Mouse (Mus musculus): ENCODE results near the gene Hist1h2br. TPM values are rescaled to one million over a fixed set of nuclear protein-coding genes. Genes with fewer than 3 reads are reported as not detected.
"Not testable (repeated sequence)": the region's sequence is repeated elsewhere in the genome, so short reads cannot be mapped to it uniquely, and the experiment has no call there.

The Hist1h2br gene
- polyA plus RNA-seq, 1 experiment, result 74.1 TPM

GRCm38 (mm10) chr13:21855146-21855545 is 21.6 kb downstream of the Hist1h2br start:
- peak overlapping the region; percentile 91 for H3K4me3 ChIP-seq (replicated peaks)
- peaks cover 43% of the 10 kb centered on the region for H3K4me1 ChIP-seq
- H3K27me3 ChIP-seq (replicated peaks), result peaks cover 1% of the 10 kb centered on the region
- H3K36me3 ChIP-seq (replicated peaks; ENCODE audit: low read length), result no peaks in the 10 kb centered on the region
- no peaks in the 10 kb centered on the region for H3K9me3 ChIP-seq
- TF ChIP-seq FLI1 (IDR thresholded peaks at IDR 0.05; ENCODE audit: low read length) (no peak), GATA1 (IDR thresholded peaks at IDR 0.05; ENCODE audit: borderline replicate concordance, low read length) (no peak)

- H3K27me3 ChIP-seq (replicated peaks), result peaks cover 1% of the 10 kb centered on the region
- H3K9me3 ChIP-seq, result no peaks in the 10 kb centered on the region
- H3K4me3 ChIP-seq (replicated peaks), result peak overlapping the region; percentile 91
- H3K4me1 ChIP-seq, result peaks cover 40% of the 10 kb centered on the region
- no peaks in the 10 kb centered on the region for H3K36me3 ChIP-seq (replicated peaks; ENCODE audit: low read length)
- no peak for TF ChIP-seq GATA1 (IDR thresholded peaks at IDR 0.05; ENCODE audit: borderline replicate concordance, low read length)
- no peak for TF ChIP-seq FLI1 (IDR thresholded peaks at IDR 0.05; ENCODE audit: low read length)
These were observed 22.2 kb downstream of the Hist1h2br start for GRCm38 (mm10) chr13:21855698-21856162.

GRCm38 (mm10) chr13:21861608-21862007 is 28.1 kb downstream of the Hist1h2br start:
- peaks cover 9% of the 10 kb centered on the region for H3K27me3 ChIP-seq (replicated peaks)
- no peak overlapping the region for H3K4me3 ChIP-seq (replicated peaks)
- TF ChIP-seq GATA1 (IDR thresholded peaks at IDR 0.05; ENCODE audit: borderline replicate concordance, low read length) (no peak), FLI1 (IDR thresholded peaks at IDR 0.05; ENCODE audit: low read length) (no peak)
- no peaks in the 10 kb centered on the region for H3K9me3 ChIP-seq
- no peaks in the 10 kb centered on the region for H3K4me1 ChIP-seq
- H3K36me3 ChIP-seq (replicated peaks; ENCODE audit: low read length), result no peaks in the 10 kb centered on the region

- not testable (repeated sequence) for H3K4me3 ChIP-seq (replicated peaks); H3K36me3 ChIP-seq (replicated peaks; ENCODE audit: low read length); H3K9me3 ChIP-seq; H3K27me3 ChIP-seq (replicated peaks); H3K4me1 ChIP-seq
These were observed 32.0 kb downstream of the Hist1h2br start for GRCm38 (mm10) chr13:21865503-21865902.

GRCm38 (mm10) chr13:21880735-21881134 is 47.2 kb downstream of the Hist1h2br start:
- H3K36me3 ChIP-seq (replicated peaks; ENCODE audit: low read length), result no peaks in the 10 kb centered on the region
- H3K4me1 ChIP-seq, result peaks cover 15% of the 10 kb centered on the region
- no peak overlapping the region for H3K4me3 ChIP-seq (replicated peaks)
- no peaks in the 10 kb centered on the region for H3K9me3 ChIP-seq
- TF ChIP-seq FLI1 (IDR thresholded peaks at IDR 0.05; ENCODE audit: low read length), result no peak
- TF ChIP-seq GATA1 (IDR thresholded peaks at IDR 0.05; ENCODE audit: borderline replicate concordance, low read length), result no peak
- peaks cover 2% of the 10 kb centered on the region for H3K27me3 ChIP-seq (replicated peaks)

GRCm38 (mm10) chr13:21881878-21882669 is 48.5 kb downstream of the Hist1h2br start:
- no peaks in the 10 kb centered on the region for H3K36me3 ChIP-seq (replicated peaks; ENCODE audit: low read length)
- TF ChIP-seq FLI1 (IDR thresholded peaks at IDR 0.05; ENCODE audit: low read length), result no peak
- TF ChIP-seq GATA1 (IDR thresholded peaks at IDR 0.05; ENCODE audit: borderline replicate concordance, low read length), result no peak
- no peaks in the 10 kb centered on the region for H3K9me3 ChIP-seq
- H3K4me3 ChIP-seq (replicated peaks), result peak overlapping the region; percentile 90
- peaks cover 1% of the 10 kb centered on the region for H3K27me3 ChIP-seq (replicated peaks)
- H3K4me1 ChIP-seq, result peaks cover 15% of the 10 kb centered on the region

- Histone ChIP-seq H3K4me1 (peaks cover 15% of the 10 kb centered on the region), H3K9me3 (no peaks in the 10 kb centered on the region), H3K36me3 (replicated peaks; ENCODE audit: low read length) (no peaks in the 10 kb centered on the region), H3K27me3 (replicated peaks) (peaks cover 1% of the 10 kb centered on the region), H3K4me3 (replicated peaks) (peak overlapping the region; percentile 90)
- TF ChIP-seq GATA1 (IDR thresholded peaks at IDR 0.05; ENCODE audit: borderline replicate concordance, low read length) (no peak), FLI1 (IDR thresholded peaks at IDR 0.05; ENCODE audit: low read length) (no peak)
These were observed 49.3 kb downstream of the Hist1h2br start for GRCm38 (mm10) chr13:21882760-21883405.

- H3K4me1 ChIP-seq, result peaks cover 15% of the 10 kb centered on the region
- H3K36me3 ChIP-seq (replicated peaks; ENCODE audit: low read length), result no peaks in the 10 kb centered on the region
- no peaks in the 10 kb centered on the region for H3K9me3 ChIP-seq
- H3K4me3 ChIP-seq (replicated peaks), result peak overlapping the region; percentile 90
- H3K27me3 ChIP-seq (replicated peaks), result peaks cover 1% of the 10 kb centered on the region
- TF ChIP-seq GATA1 (IDR thresholded peaks at IDR 0.05; ENCODE audit: borderline replicate concordance, low read length), result no peak
- no peak for TF ChIP-seq FLI1 (IDR thresholded peaks at IDR 0.05; ENCODE audit: low read length)
These were observed 49.9 kb downstream of the Hist1h2br start for GRCm38 (mm10) chr13:21883407-21883806.

GRCm38 (mm10) chr13:21884586-21884985 is 51.0 kb downstream of the Hist1h2br start:
- no peaks in the 10 kb centered on the region for H3K9me3 ChIP-seq
- H3K4me3 ChIP-seq (replicated peaks), result no peak overlapping the region
- H3K36me3 ChIP-seq (replicated peaks; ENCODE audit: low read length), result no peaks in the 10 kb centered on the region
- TF ChIP-seq GATA1 (IDR thresholded peaks at IDR 0.05; ENCODE audit: borderline replicate concordance, low read length) (no peak), FLI1 (IDR thresholded peaks at IDR 0.05; ENCODE audit: low read length) (no peak)
- peaks cover 15% of the 10 kb centered on the region for H3K4me1 ChIP-seq
- H3K27me3 ChIP-seq (replicated peaks), result peaks cover 1% of the 10 kb centered on the region

Other genes starting within 250 kb of the Hist1h2br start
- not detected in 2 replicates for gene Olfr1362, start 219.7 kb upstream of the Hist1h2br start, polyA plus RNA-seq (2012; ENCODE audit: insufficient read depth, low replicate concordance)
- gene Olfr11, start 191.2 kb upstream of the Hist1h2br start, polyA plus RNA-seq (2012; ENCODE audit: insufficient read depth, low replicate concordance), result not detected in 2 replicates
- not detected in 2 replicates for gene Olfr1361, start 170.4 kb upstream of the Hist1h2br start, polyA plus RNA-seq (2012; ENCODE audit: insufficient read depth, low replicate concordance)
- gene Olfr1360, start 156.3 kb upstream of the Hist1h2br start, polyA plus RNA-seq (2012; ENCODE audit: insufficient read depth, low replicate concordance), result not detected in 2 replicates
- not detected in 2 replicates for gene Olfr1359, start 135.6 kb upstream of the Hist1h2br start, polyA plus RNA-seq (2012; ENCODE audit: insufficient read depth, low replicate concordance)
- 3.6 TPM in 1 of 2 replicates, not detected in the other for gene Hist1h2bl, start 117.6 kb upstream of the Hist1h2br start, polyA plus RNA-seq (2012; ENCODE audit: insufficient read depth, low replicate concordance)
- 46.8 and 88.4 TPM in 2 replicates for gene Hist1h2ai, start 117.3 kb upstream of the Hist1h2br start, polyA plus RNA-seq (2012; ENCODE audit: insufficient read depth, low replicate concordance)
- gene Hist1h3h, start 116.1 kb upstream of the Hist1h2br start, polyA plus RNA-seq (2012; ENCODE audit: insufficient read depth, low replicate concordance), result 72.9 and 147 TPM in 2 replicates
- gene Hist1h2bm, start 111.7 kb upstream of the Hist1h2br start, polyA plus RNA-seq (2012; ENCODE audit: insufficient read depth, low replicate concordance), result 7.3 TPM in 1 of 2 replicates, not detected in the other
- 5.0 and 5.5 TPM in 2 replicates for gene Hist1h4j, start 98.7 kb upstream of the Hist1h2br start, polyA plus RNA-seq (2012; ENCODE audit: insufficient read depth, low replicate concordance)
- 53.8 and 106 TPM in 2 replicates for gene Hist1h4k, start 83.2 kb upstream of the Hist1h2br start, polyA plus RNA-seq (2012; ENCODE audit: insufficient read depth, low replicate concordance)
- gene Hist1h2ak, start 79.9 kb upstream of the Hist1h2br start, polyA plus RNA-seq (2012; ENCODE audit: insufficient read depth, low replicate concordance), result 18.0 and 72.9 TPM in 2 replicates
- 7.1 TPM in 1 of 2 replicates, not detected in the other for gene Hist1h2bn, start 79.6 kb upstream of the Hist1h2br start, polyA plus RNA-seq (2012; ENCODE audit: insufficient read depth, low replicate concordance)
- 3.0 TPM in 1 of 2 replicates, not detected in the other for gene Hist1h1b, start 53.1 kb upstream of the Hist1h2br start, polyA plus RNA-seq (2012; ENCODE audit: insufficient read depth, low replicate concordance)
- 50.5 and 69.6 TPM in 2 replicates for gene Hist1h3i, start 50.4 kb upstream of the Hist1h2br start, polyA plus RNA-seq (2012; ENCODE audit: insufficient read depth, low replicate concordance)
- gene Hist1h2an, start 46.5 kb upstream of the Hist1h2br start, polyA plus RNA-seq (2012; ENCODE audit: insufficient read depth, low replicate concordance), result 22.2 and 79.5 TPM in 2 replicates
- gene Hist1h2bp, start 46.3 kb upstream of the Hist1h2br start, polyA plus RNA-seq (2012; ENCODE audit: insufficient read depth, low replicate concordance), result 4.6 and 20.3 TPM in 2 replicates
- 83.2 and 173 TPM in 2 replicates for gene Hist1h2bq, start 23.5 kb upstream of the Hist1h2br start, polyA plus RNA-seq (2012; ENCODE audit: insufficient read depth, low replicate concordance)
- gene Hist1h2ao, start 23.3 kb upstream of the Hist1h2br start, polyA plus RNA-seq (2012; ENCODE audit: insufficient read depth, low replicate concordance), result not detected in 2 replicates
- gene Hist1h4m, start 22.0 kb upstream of the Hist1h2br start, polyA plus RNA-seq (2012; ENCODE audit: insufficient read depth, low replicate concordance), result 91.9 TPM in 1 of 2 replicates, not detected in the other
- 88.8 and 245 TPM in 2 replicates for gene Hist1h4n, start 1.5 kb upstream of the Hist1h2br start, polyA plus RNA-seq (2012; ENCODE audit: insufficient read depth, low replicate concordance)
- gene Hist1h2ap, start 236 bp upstream of the Hist1h2br start, polyA plus RNA-seq (2012; ENCODE audit: insufficient read depth, low replicate concordance), result 10,971 and 11,665 TPM in 2 replicates
- not detected in 2 replicates for gene Zfp184, start 111.4 kb downstream of the Hist1h2br start, polyA plus RNA-seq (2012; ENCODE audit: insufficient read depth, low replicate concordance)
- gene Pom121l2, start 147.5 kb downstream of the Hist1h2br start, polyA plus RNA-seq (2012; ENCODE audit: insufficient read depth, low replicate concordance), result not detected in 2 replicates
- gene Prss16, start 176.0 kb downstream of the Hist1h2br start, polyA plus RNA-seq (2012; ENCODE audit: insufficient read depth, low replicate concordance), result 0.81 TPM in 1 of 2 replicates, not detected in the other
- 89.8 and 975 TPM in 2 replicates for gene Hist1h2ah, start 201.8 kb downstream of the Hist1h2br start, polyA plus RNA-seq (2012; ENCODE audit: insufficient read depth, low replicate concordance)
- gene Hist1h2bk, start 202.1 kb downstream of the Hist1h2br start, polyA plus RNA-seq (2012; ENCODE audit: insufficient read depth, low replicate concordance), result 7.0 TPM in 1 of 2 replicates, not detected in the other
- 304 and 570 TPM in 2 replicates for gene Hist1h4i, start 207.6 kb downstream of the Hist1h2br start, polyA plus RNA-seq (2012; ENCODE audit: insufficient read depth, low replicate concordance)
- gene Hist1h2ag, start 209.2 kb downstream of the Hist1h2br start, polyA plus RNA-seq (2012; ENCODE audit: insufficient read depth, low replicate concordance), result 24.5 and 35.7 TPM in 2 replicates
- 27.3 and 32.8 TPM in 2 replicates for gene Hist1h2bj, start 209.5 kb downstream of the Hist1h2br start, polyA plus RNA-seq (2012; ENCODE audit: insufficient read depth, low replicate concordance)